Mouse (Mus musculus): ENCODE data around the gene Ccdc13.

GRCm38 (mm10) chr9:121856649-121857416 lies 17.6 kb upstream of the Ccdc13 start:
- TF ChIP-seq POLR2A (IDR thresholded peaks at IDR 0.05; ENCODE audit: control insufficient read depth, extremely low read depth, insufficient read depth, low read length, poor library complexity) (no peak), CTCF (IDR thresholded peaks at IDR 0.05; ENCODE audit: borderline replicate concordance, control insufficient read depth, extremely low read depth, insufficient read depth, low read length, poor library complexity) (no peak)

Data from thymus, adult 2 months (tissue).